22 mouse cellular contexts compared by ENCODE assay signal in genomic region chr3:90347847-90348246, GRCm38 (mm10). TPM values are rescaled to one million over a fixed set of nuclear protein-coding genes. Genes with fewer than 3 reads are reported as not detected.
A peak's percentile ranks its signal among the peaks of the same experiment; 100 is the strongest.
DNase-seq lines count a peak whose midpoint lies in the region; ATAC-seq and TF ChIP-seq lines count a peak whose summit lies in the region.
"Had no signal": no experiment of that assay in that cellular context is flagged by ENCODE, and none has a peak within 500 bp of the region (broad histone marks: within the 10 kb centered on the region; RNA-seq: fewer than 3 reads in every experiment).

No protein-coding gene starts in this region.

- no peak for DNase-seq in lung, embryonic 14.5 days
- no peak for DNase-seq in lung, postnatal 10 days
- DNase-seq in R1 (ENCODE audit: low read depth, low spot score) = peak; percentile 70
- no peak for DNase-seq in thymus, postnatal 10 days (ENCODE audit: low spot score in 2 of 2)
- DNase-seq in natural killer cell, adult 2 months (ENCODE audit: low spot score in 2 of 2) = no peak
- DNase-seq: cerebellum, adult 11-12 months; cerebellum, postnatal 10 days; forebrain, postnatal 0 days; gastrocnemius, postnatal 36 days; heart, postnatal 4 days; kidney, postnatal 14 days; lung, postnatal 14 days; right cerebral cortex, postnatal 14 days had no signal

- H3K4me2 ChIP-seq in intestine, postnatal 0 days (replicated peaks; ENCODE audit: low read depth) = no peak overlapping the region
- no peak overlapping the region for H3K4me2 ChIP-seq in intestine, embryonic 16.5 days (ENCODE audit: low read depth, low read length)
- H3K4me2 ChIP-seq in lung, embryonic 14.5 days = no peak overlapping the region
- H3K4me2 ChIP-seq: embryonic facial prominence, embryonic 12.5 days; hindbrain, embryonic 15.5 days; intestine, embryonic 15.5 days; midbrain, embryonic 12.5 days had no signal

- H3K27me3 ChIP-seq in intestine, postnatal 0 days (replicated peaks; ENCODE audit: control insufficient read depth, insufficient read depth, low read length) = no peaks in the 10 kb centered on the region
- H3K27me3 ChIP-seq in intestine, embryonic 16.5 days (replicated peaks; ENCODE audit: control insufficient read depth, insufficient read depth, low read length) = no peaks in the 10 kb centered on the region
- H3K27me3 ChIP-seq in lung, embryonic 14.5 days (ENCODE audit: insufficient read depth, low read length) = no peaks in the 10 kb centered on the region
- no peaks in the 10 kb centered on the region for H3K27me3 ChIP-seq in E14TG2a.4 (ENCODE audit: insufficient read depth, low read length)
- H3K27me3 ChIP-seq: CH12.LX; embryonic facial prominence, embryonic 12.5 days; hindbrain, embryonic 15.5 days; intestine, embryonic 15.5 days; midbrain, embryonic 12.5 days had no signal

- no peak for ATAC-seq in intestine, postnatal 0 days
- no peak for ATAC-seq in intestine, embryonic 16.5 days
- ATAC-seq in lung, embryonic 14.5 days (ENCODE audit: insufficient read depth) = no peak
- ATAC-seq: forebrain, postnatal 0 days; intestine, embryonic 15.5 days had no signal

- H3K9me3 ChIP-seq in intestine, postnatal 0 days (ENCODE audit: control insufficient read depth) = no peaks in the 10 kb centered on the region
- no peaks in the 10 kb centered on the region for H3K9me3 ChIP-seq in intestine, embryonic 16.5 days (ENCODE audit: control insufficient read depth, low read length)
- no peaks in the 10 kb centered on the region for H3K9me3 ChIP-seq in lung, embryonic 14.5 days (ENCODE audit: low read depth, low read length)
- H3K9me3 ChIP-seq in E14TG2a.4 (ENCODE audit: low read length) = no peaks in the 10 kb centered on the region
- H3K9me3 ChIP-seq: embryonic facial prominence, embryonic 12.5 days; hindbrain, embryonic 15.5 days; intestine, embryonic 15.5 days had no signal

- peak; percentile 23; the same call in 1 of the 2 replicates for TF ChIP-seq CTCF in intestine, postnatal 0 days (IDR thresholded peaks at IDR 0.05; ENCODE audit: low read depth)
- peak; percentile 25; the same call in 1 of the 2 replicates for TF ChIP-seq CTCF in lung, embryonic 14.5 days (IDR thresholded peaks at IDR 0.05; ENCODE audit: low read depth)
- peak; percentile 31 for TF ChIP-seq CTCF in E14TG2a.4 (conservative IDR thresholded peaks at IDR 0.05; ENCODE audit: low read length)

- WGBS in intestine, postnatal 0 days = 96% methylated on average over 4 of the region's 4 CpGs
- 91% methylated on average over 4 of the region's 4 CpGs for WGBS in intestine, embryonic 16.5 days
- WGBS in lung, embryonic 14.5 days = 92% methylated on average over 4 of the region's 4 CpGs

- no peak overlapping the region for H3K4me3 ChIP-seq in intestine, postnatal 0 days (ENCODE audit: low read depth, low read length)
- no peak overlapping the region for H3K4me3 ChIP-seq in intestine, embryonic 16.5 days (ENCODE audit: low read length)
- H3K4me3 ChIP-seq in lung, embryonic 14.5 days (ENCODE audit: low read depth, low read length) = no peak overlapping the region
- H3K4me3 ChIP-seq in E14TG2a.4 (replicated peaks; ENCODE audit: low read length) = no peak overlapping the region
- H3K4me3 ChIP-seq: embryonic facial prominence, embryonic 12.5 days; hindbrain, embryonic 15.5 days; intestine, embryonic 15.5 days; midbrain, embryonic 12.5 days had no signal

- H3K4me1 ChIP-seq in intestine, postnatal 0 days (replicated peaks; ENCODE audit: control insufficient read depth, insufficient read depth, low read length) = no peaks in the 10 kb centered on the region
- H3K4me1 ChIP-seq in intestine, embryonic 16.5 days (ENCODE audit: control insufficient read depth, insufficient read depth, low read length) = no peaks in the 10 kb centered on the region
- H3K4me1 ChIP-seq in lung, embryonic 14.5 days (ENCODE audit: insufficient read depth) = no peaks in the 10 kb centered on the region
- H3K4me1 ChIP-seq in E14TG2a.4 (replicated peaks; ENCODE audit: low read depth, low read length) = no peaks in the 10 kb centered on the region
- H3K4me1 ChIP-seq: embryonic facial prominence, embryonic 12.5 days; hindbrain, embryonic 15.5 days; intestine, embryonic 15.5 days; midbrain, embryonic 12.5 days had no signal

- H3K27ac ChIP-seq in intestine, postnatal 0 days (ENCODE audit: low read depth, low read length) = no peak overlapping the region
- no peak overlapping the region for H3K27ac ChIP-seq in intestine, embryonic 16.5 days (ENCODE audit: low read length)
- no peak overlapping the region for H3K27ac ChIP-seq in lung, embryonic 14.5 days (ENCODE audit: low read depth)
- H3K27ac ChIP-seq: embryonic facial prominence, embryonic 12.5 days; hindbrain, embryonic 15.5 days; intestine, embryonic 15.5 days; liver, embryonic 14.5 days; midbrain, embryonic 12.5 days had no signal

- peaks cover 54% of the 10 kb centered on the region for H3K36me3 ChIP-seq in intestine, postnatal 0 days (ENCODE audit: control insufficient read depth, insufficient read depth)
- H3K36me3 ChIP-seq in intestine, embryonic 16.5 days (ENCODE audit: control insufficient read depth, insufficient read depth, low read length) = peaks cover 13% of the 10 kb centered on the region
- peaks cover 59% of the 10 kb centered on the region for H3K36me3 ChIP-seq in lung, embryonic 14.5 days (ENCODE audit: insufficient read depth)
- H3K36me3 ChIP-seq in E14TG2a.4 (ENCODE audit: insufficient read depth, low read length) = peaks cover 79% of the 10 kb centered on the region

- no peak overlapping the region for H3K9ac ChIP-seq in intestine, postnatal 0 days (ENCODE audit: low read depth, low read length)
- H3K9ac ChIP-seq in intestine, embryonic 16.5 days (ENCODE audit: low read depth, low read length) = no peak overlapping the region
- H3K9ac ChIP-seq in lung, embryonic 14.5 days = no peak overlapping the region
- H3K9ac ChIP-seq: embryonic facial prominence, embryonic 12.5 days; forebrain, postnatal 0 days; hindbrain, embryonic 15.5 days; intestine, embryonic 15.5 days; liver, embryonic 14.5 days; midbrain, embryonic 12.5 days had no signal

RNA-seq across cellular contexts. Expression of gene Slc27a3, which starts 41.9 kb away (rescaled TPM):
- 2.5 and 2.9 TPM in 2 replicates for polyA plus RNA-seq in intestine, postnatal 0 days (2015; fragmentation: Nextera tagmentation; extraction: Ambion mirVana)
- polyA plus RNA-seq in intestine, embryonic 16.5 days (2015; fragmentation: Nextera tagmentation; extraction: Ambion mirVana) = 8.4 and 8.6 TPM in 2 replicates
- polyA plus RNA-seq in lung, embryonic 14.5 days (2014; fragmentation: Nextera tagmentation; extraction: Ambion mirVana) = 18.4 and 19.1 TPM in 2 replicates

RNA-seq across cellular contexts. Expression of gene Gatad2b, which starts 54.9 kb away (rescaled TPM):
- polyA plus RNA-seq in intestine, postnatal 0 days (2015; fragmentation: Nextera tagmentation; extraction: Ambion mirVana) = 4.7 and 6.6 TPM in 2 replicates
- polyA plus RNA-seq in intestine, embryonic 16.5 days (2015; fragmentation: Nextera tagmentation; extraction: Ambion mirVana) = 6.4 and 8.9 TPM in 2 replicates
- polyA plus RNA-seq in lung, embryonic 14.5 days (2014; fragmentation: Nextera tagmentation; extraction: Ambion mirVana) = 14.6 and 15.8 TPM in 2 replicates
